Mouse (Mus musculus) fat pad, adult 2 months (tissue): ENCODE results near the gene Vsig2.

Experiments
- DNase-seq: peaks from one replicate; pipeline ENCODE4 v3.0.0-alpha.2; 2011; ENCODE audit warnings: low read depth, low spot score; ENCODE audit errors: extremely low read depth

Gene Vsig2

GRCm38 (mm10) chr9:37560617-37561016, 21.6 kb downstream of the Vsig2 start:
- no peak for DNase-seq

GRCm38 (mm10) chr9:37563805-37564204, 24.8 kb downstream of the Vsig2 start:
- no peak for DNase-seq

GRCm38 (mm10) chr9:37567019-37567418, 28.0 kb downstream of the Vsig2 start:
- DNase-seq = no peak

- no peak for DNase-seq
Measured at GRCm38 (mm10) chr9:37567454-37567853, 28.4 kb downstream of the Vsig2 start.

GRCm38 (mm10) chr9:37567892-37568604, 29.0 kb downstream of the Vsig2 start:
- DNase-seq = no peak

- no peak for DNase-seq
Measured at GRCm38 (mm10) chr9:37568605-37569214, 29.7 kb downstream of the Vsig2 start.

GRCm38 (mm10) chr9:37569231-37569835, 30.3 kb downstream of the Vsig2 start:
- DNase-seq = no peak

GRCm38 (mm10) chr9:37572204-37572876, 33.3 kb downstream of the Vsig2 start:
- DNase-seq = no peak

GRCm38 (mm10) chr9:37576436-37576930, 37.4 kb downstream of the Vsig2 start:
- peak; percentile 42 for DNase-seq

GRCm38 (mm10) chr9:37583594-37583993, 44.5 kb downstream of the Vsig2 start:
- no peak for DNase-seq

GRCm38 (mm10) chr9:37586718-37587117, 47.7 kb downstream of the Vsig2 start:
- DNase-seq = no peak

- DNase-seq = no peak
Measured at GRCm38 (mm10) chr9:37590381-37590780, 51.3 kb downstream of the Vsig2 start.

- DNase-seq = no peak
Measured at GRCm38 (mm10) chr9:37592025-37592424, 53.0 kb downstream of the Vsig2 start.

GRCm38 (mm10) chr9:37592633-37593032, 53.6 kb downstream of the Vsig2 start:
- no peak for DNase-seq

GRCm38 (mm10) chr9:37593690-37594089, 54.6 kb downstream of the Vsig2 start:
- DNase-seq = no peak
